Mouse (Mus musculus): Measurements from ENCODE around the gene Il15. TPM values are rescaled to one million over a fixed set of nuclear protein-coding genes. Genes with fewer than 3 reads are reported as not detected.

Gene Il15
- 2.6 and 3.2 TPM in 2 replicates for polyA plus RNA-seq (2016; fragmentation: Nextera tagmentation; extraction: Ambion mirVana)

DNA sequence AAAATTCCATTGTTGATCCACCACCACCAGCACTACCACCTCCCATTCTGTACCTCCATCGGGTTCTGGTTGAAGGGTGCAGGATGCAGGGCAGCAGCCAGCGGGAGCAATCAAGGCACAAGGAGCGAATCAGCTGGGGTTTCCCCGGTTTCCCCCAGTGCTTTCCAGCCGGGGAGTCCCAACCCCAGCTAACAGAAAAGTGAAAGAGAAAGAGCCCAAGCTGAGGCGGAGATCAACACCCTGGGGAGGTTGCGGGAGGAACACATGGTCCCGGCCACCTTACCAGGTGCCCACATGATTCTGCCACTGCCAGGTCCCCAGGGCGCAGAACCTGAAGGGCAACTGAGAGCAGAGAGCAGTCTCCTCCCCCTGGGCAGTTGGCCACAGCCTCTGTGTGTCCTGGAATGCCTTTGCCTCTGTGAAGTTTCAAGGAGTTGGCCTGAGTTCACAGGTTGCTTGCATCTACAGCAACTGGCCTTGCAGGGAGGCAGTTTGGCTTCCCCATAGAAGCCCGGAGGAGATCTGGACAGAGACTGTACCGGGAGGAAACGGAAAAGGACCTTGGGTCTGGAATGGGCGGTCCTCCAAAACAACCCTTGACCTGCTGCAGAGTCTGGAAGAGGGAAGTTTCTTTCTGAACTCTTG lies at the start of gene Il15:
Gene Il15 (minus strand): TSS at position 537 of the 645 bp plus-strand sequence.
- H3K4me1 ChIP-seq: peaks cover 19% of the 10 kb centered on the region
- ATAC-seq (ENCODE audit: insufficient number of reproducible peaks, insufficient read depth, low FRiP score, low TSS enrichment): peak; percentile 70; the same call in 1 of the 2 replicates
- no peaks in the 10 kb centered on the region for H3K9me3 ChIP-seq
- WGBS: 8% methylated on average over 13 of the region's 13 CpGs
- 0 out of 2 replicates have a peak within 1 kb of the TSS, but pooled peaks have one; percentile 38 for H3K27ac ChIP-seq
- H3K4me3 ChIP-seq: peak within 1 kb of the TSS; percentile 39
- H3K4me2 ChIP-seq (replicated peaks): peak within 1 kb of the TSS; percentile 74
- no peaks in the 10 kb centered on the region for H3K36me3 ChIP-seq
- no peaks in the 10 kb centered on the region for H3K27me3 ChIP-seq
- peak within 1 kb of the TSS; percentile 45 for H3K9ac ChIP-seq

DNA sequence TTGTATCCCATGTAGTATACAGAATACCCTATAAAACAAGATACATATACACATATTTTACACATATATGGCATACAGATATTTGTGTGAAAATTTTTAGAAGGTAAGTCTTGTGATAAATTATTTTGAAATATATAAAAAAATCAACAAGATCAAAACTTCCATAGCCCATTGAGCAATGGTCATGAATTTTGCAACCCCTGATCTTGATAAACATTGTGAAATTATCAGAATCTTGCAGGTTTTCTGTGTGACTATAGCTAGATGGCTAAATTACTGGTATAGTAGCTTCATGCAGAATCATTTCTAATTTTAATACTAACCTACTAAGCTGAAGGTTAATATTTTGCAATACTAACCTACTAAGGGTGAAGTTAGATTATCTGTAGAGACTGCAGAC lies 41.9 kb upstream of the Il15 start:
- Histone ChIP-seq H3K4me3 (no peak overlapping the region), H3K27ac (no peak overlapping the region), H3K27me3 (no peaks in the 10 kb centered on the region), H3K9me3 (no peaks in the 10 kb centered on the region), H3K36me3 (no peaks in the 10 kb centered on the region), H3K4me1 (no peaks in the 10 kb centered on the region), H3K9ac (no peak overlapping the region), H3K4me2 (replicated peaks) (no peak overlapping the region)
- no peak for ATAC-seq (ENCODE audit: insufficient number of reproducible peaks, insufficient read depth, low FRiP score, low TSS enrichment)

DNA sequence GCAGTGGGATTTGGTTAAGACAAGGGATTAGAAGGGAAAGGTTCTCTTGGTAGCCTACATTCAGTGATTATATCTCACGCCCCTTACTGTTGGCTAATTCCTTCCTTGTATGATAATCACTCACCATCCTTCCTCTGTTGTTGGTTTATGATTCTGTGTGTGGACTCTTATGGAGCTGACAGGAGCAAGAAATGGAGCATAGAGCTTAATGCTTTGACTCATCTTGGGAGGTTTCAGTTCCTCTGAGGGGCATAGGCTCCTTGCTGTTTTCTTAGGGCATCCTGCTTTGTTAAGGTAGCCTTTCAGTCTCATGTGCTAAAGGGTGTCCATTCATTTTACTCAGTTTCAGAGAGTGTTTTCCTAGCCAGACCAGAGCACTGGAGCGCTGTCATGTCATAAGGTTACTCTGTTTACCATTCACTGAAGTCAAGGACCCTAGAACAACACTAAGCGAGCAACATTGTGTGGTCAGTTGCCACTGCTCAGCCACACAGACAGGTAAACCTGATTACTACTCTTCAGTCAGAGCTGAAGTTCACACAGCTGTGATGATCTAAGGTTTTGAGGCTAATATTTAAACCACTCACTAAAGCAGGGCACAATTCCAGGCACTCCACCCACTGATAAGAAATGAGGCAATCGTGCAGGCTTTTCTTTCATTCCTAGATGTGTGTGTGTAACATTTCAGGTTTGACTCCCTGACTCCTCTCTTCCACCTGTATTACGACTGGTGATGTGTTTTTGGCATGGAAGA lies 13.7 kb upstream of the Il15 start:
- no peak overlapping the region for H3K27ac ChIP-seq
- no peaks in the 10 kb centered on the region for H3K9me3 ChIP-seq
- no peaks in the 10 kb centered on the region for H3K36me3 ChIP-seq
- WGBS: 82% methylated on average over 5 of the region's 5 CpGs
- no peak overlapping the region for H3K4me2 ChIP-seq (replicated peaks)
- ATAC-seq (ENCODE audit: insufficient number of reproducible peaks, insufficient read depth, low FRiP score, low TSS enrichment): no peak
- H3K27me3 ChIP-seq: no peaks in the 10 kb centered on the region
- no peak overlapping the region for H3K4me3 ChIP-seq
- H3K9ac ChIP-seq: no peak overlapping the region
- H3K4me1 ChIP-seq: no peaks in the 10 kb centered on the region

DNA sequence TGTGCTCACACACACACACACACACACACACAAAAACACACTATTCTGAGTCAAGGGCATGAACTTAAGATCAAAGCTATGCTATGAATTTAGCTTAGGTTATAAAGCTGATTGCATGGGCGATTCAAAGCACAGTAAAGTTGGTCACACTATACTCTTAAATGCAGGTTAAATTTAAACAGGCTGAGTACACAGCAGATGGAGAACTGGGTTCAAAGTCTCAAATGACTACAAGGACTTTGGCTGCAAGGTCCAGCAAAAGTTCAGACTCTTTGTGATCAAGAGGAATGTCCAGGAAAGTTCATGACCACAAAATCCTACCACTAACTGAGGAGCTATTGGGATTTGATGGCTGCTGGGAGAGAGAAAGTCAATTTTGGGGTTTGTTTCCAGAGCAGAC lies 12.5 kb upstream of the Il15 start:
- Histone ChIP-seq H3K9me3 (no peaks in the 10 kb centered on the region), H3K4me3 (no peak overlapping the region), H3K9ac (no peak overlapping the region), H3K4me2 (replicated peaks) (no peak overlapping the region), H3K27ac (no peak overlapping the region), H3K4me1 (no peaks in the 10 kb centered on the region), H3K36me3 (no peaks in the 10 kb centered on the region), H3K27me3 (no peaks in the 10 kb centered on the region)
- no peak for ATAC-seq (ENCODE audit: insufficient number of reproducible peaks, insufficient read depth, low FRiP score, low TSS enrichment)
- WGBS: 60% methylated on average over 1 of the region's 1 CpGs

DNA sequence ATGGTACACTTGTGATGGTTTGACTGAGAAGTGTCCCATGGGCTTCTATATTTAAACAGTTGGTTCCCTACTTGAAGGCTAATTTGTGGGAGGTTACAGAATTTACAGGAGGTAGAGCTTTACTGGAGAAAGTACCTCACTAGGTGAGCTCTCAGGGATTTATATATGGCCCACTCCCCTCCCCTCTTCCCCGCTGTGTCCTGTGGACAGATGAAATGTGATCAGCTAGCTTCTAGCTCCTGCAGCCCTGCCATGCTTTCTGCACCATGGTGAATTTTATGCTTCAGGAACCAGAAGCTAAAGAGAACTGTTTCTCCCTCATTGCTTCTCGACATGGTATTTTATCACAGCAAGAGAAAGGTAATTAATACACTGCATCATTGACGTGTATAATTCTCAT lies 7.1 kb upstream of the Il15 start:
- Histone ChIP-seq H3K27ac (no peak overlapping the region), H3K4me2 (replicated peaks) (no peak overlapping the region), H3K27me3 (no peaks in the 10 kb centered on the region), H3K4me1 (no peaks in the 10 kb centered on the region), H3K9me3 (no peaks in the 10 kb centered on the region), H3K4me3 (no peak overlapping the region), H3K9ac (no peak overlapping the region), H3K36me3 (no peaks in the 10 kb centered on the region)
- no peak for ATAC-seq (ENCODE audit: insufficient number of reproducible peaks, insufficient read depth, low FRiP score, low TSS enrichment)
- 59% methylated on average over 3 of the region's 3 CpGs for WGBS

DNA sequence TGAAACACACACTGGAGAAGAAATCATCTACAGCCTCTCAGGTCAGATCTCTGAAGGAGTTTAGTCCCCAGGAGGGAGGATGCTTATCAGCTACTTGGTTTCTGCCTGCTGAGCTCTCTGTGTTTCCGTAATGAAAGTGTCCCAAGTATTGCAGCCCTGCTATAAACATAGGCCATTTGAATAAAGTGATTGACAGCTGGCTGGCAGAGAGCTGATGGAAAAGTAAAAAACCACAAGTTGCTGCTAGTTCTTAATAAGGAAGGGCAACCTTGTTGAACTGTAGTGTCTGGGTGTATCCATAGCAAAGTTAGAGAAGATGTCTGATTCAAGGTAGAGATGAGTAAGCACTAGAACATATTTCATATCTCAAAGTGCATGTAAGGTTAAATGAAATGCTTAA lies 4.0 kb upstream of the Il15 start:
- Histone ChIP-seq H3K27ac (no peak overlapping the region), H3K4me1 (peaks cover 11% of the 10 kb centered on the region; the same call in 1 of the 2 replicates), H3K9ac (no peak overlapping the region), H3K9me3 (no peaks in the 10 kb centered on the region), H3K36me3 (no peaks in the 10 kb centered on the region), H3K27me3 (no peaks in the 10 kb centered on the region), H3K4me2 (replicated peaks) (no peak overlapping the region), H3K4me3 (no peak overlapping the region)
- ATAC-seq (ENCODE audit: insufficient number of reproducible peaks, insufficient read depth, low FRiP score, low TSS enrichment): no peak
- WGBS: 70% methylated on average over 1 of the region's 1 CpGs

DNA sequence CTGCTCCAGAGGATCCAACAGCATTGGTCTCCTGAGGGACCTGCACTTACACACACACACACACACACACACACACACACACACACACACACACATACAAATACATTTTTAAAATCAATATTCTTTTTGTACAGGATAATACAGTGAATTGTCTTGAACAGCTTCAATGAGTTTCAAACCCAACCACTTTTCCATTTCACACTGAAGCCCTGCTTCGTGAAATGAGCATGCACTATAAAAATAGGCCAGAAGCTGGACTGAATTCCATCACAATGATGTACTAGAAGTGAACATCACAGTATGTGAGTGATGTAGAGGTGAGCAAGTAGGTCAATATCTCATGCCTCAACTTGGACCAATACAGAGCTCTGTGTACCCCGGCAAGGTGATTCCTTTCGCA lies 1.0 kb upstream of the Il15 start:
- WGBS: 96% methylated on average over 3 of the region's 3 CpGs
- no peak overlapping the region for H3K27ac ChIP-seq

DNA sequence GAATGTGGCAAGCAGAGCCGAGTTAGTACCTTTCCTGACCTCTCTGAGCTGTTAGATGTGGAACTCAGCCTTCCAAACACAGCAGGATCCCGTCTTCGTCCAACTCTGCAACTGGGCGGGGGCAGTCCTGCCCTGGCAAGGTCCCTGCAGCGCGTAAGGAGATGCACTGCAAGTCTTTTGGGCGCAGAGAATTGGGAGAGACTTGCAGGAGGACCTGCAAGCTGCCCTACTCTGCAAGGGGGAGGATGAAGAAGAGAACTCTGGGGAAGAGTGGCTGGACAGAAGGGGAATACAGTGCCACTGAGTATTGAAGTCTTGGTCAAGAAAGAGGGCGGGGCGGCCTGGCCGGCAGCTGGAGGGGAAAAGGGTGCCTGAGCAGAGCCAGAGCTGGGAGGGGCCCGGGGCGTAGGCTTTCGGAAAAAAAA lies 749 bp downstream of the Il15 start:
- ATAC-seq (ENCODE audit: insufficient number of reproducible peaks, insufficient read depth, low FRiP score, low TSS enrichment): peak; percentile 67
- Histone ChIP-seq H3K4me1 (peaks cover 19% of the 10 kb centered on the region), H3K36me3 (no peaks in the 10 kb centered on the region), H3K27me3 (no peaks in the 10 kb centered on the region), H3K4me2 (replicated peaks) (peak overlapping the region; percentile 74), H3K4me3 (peak overlapping the region; percentile 39), H3K9ac (peak overlapping the region; percentile 45), H3K27ac (0 out of 2 replicates have a peak overlapping the region, but pooled peaks have one; percentile 38), H3K9me3 (no peaks in the 10 kb centered on the region)
- 1% methylated on average over 13 of the region's 13 CpGs for WGBS

More for the DNA sequence above, 1.0 kb upstream of the Il15 start:
- H3K4me1 ChIP-seq: peaks cover 19% of the 10 kb centered on the region
- no peak overlapping the region for H3K4me3 ChIP-seq
- no peaks in the 10 kb centered on the region for H3K27me3 ChIP-seq
- H3K9me3 ChIP-seq: no peaks in the 10 kb centered on the region
- no peaks in the 10 kb centered on the region for H3K36me3 ChIP-seq
- ATAC-seq (ENCODE audit: insufficient number of reproducible peaks, insufficient read depth, low FRiP score, low TSS enrichment): no peak
- H3K4me2 ChIP-seq (replicated peaks): no peak overlapping the region
- no peak overlapping the region for H3K9ac ChIP-seq

DNA sequence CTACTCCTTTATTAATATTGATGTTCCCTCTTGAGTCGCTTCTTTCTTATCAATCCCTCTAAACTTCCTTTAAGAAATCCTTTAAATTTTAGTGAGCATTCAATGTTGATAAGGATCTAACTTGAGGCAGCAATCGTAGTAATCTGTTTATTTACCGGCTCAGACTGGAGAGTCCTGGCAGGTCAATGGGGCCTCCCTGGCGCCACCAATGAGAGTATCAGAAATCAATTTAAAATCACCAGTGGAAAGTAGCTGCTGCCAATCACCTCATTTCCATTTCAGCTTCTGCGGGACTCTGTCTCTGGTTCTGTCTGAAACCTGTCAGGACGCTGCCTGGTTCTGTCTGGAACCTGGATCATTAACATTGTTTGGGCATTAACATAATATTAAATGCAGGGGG lies 1.5 kb downstream of the Il15 start:
- Histone ChIP-seq H3K27me3 (no peaks in the 10 kb centered on the region), H3K4me2 (replicated peaks) (peak overlapping the region; percentile 74), H3K9ac (no peak overlapping the region), H3K4me3 (peak overlapping the region; percentile 39), H3K9me3 (no peaks in the 10 kb centered on the region), H3K36me3 (no peaks in the 10 kb centered on the region), H3K27ac (no peak overlapping the region), H3K4me1 (peaks cover 19% of the 10 kb centered on the region)
- 27% methylated on average over 6 of the region's 6 CpGs for WGBS
- ATAC-seq (ENCODE audit: insufficient number of reproducible peaks, insufficient read depth, low FRiP score, low TSS enrichment): no peak

DNA sequence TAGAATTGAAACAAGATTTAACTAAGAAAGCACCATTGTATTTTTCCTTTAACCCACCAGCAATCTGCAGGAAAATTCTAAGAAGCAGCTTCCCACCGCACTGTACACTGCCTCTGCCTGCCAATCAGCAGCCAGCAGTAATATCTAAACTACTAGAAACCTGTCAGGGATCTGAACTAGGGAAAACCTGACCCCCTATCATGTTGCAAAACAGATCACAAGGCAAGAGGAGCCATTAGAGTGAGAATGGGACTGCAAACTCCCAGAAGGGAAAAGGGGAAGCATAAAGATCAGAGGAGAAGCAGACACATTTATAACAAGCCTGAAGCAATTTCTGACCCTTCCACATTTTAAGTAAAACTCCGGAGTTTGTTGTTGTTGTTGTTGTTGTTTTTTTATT lies 2.0 kb downstream of the Il15 start:
- Histone ChIP-seq H3K27ac (no peak overlapping the region), H3K9ac (no peak overlapping the region), H3K27me3 (no peaks in the 10 kb centered on the region), H3K4me3 (no peak overlapping the region), H3K36me3 (no peaks in the 10 kb centered on the region), H3K9me3 (no peaks in the 10 kb centered on the region), H3K4me2 (replicated peaks) (no peak overlapping the region), H3K4me1 (peaks cover 19% of the 10 kb centered on the region)
- 43% methylated on average over 2 of the region's 2 CpGs for WGBS
- no peak for ATAC-seq (ENCODE audit: insufficient number of reproducible peaks, insufficient read depth, low FRiP score, low TSS enrichment)

DNA sequence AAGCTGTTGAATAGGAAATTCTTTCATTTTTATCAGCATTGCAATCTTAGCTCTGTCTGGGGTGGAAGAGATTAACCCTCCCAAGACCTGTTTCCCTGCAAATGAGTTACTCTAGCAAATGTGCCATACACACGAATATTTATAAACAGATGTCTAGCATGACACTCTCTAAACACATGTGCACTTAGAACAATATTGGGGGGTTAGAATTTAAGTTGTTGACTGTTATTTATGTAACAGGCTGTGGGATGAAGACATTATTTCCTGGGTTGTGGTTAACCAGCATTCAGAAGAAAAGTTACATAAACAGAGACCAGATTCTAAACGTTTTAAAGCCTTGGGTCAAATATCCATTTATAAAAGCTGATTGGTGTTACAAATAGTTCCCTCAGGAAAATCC lies 2.6 kb downstream of the Il15 start:
- Histone ChIP-seq H3K4me2 (replicated peaks) (no peak overlapping the region), H3K27ac (no peak overlapping the region), H3K9me3 (no peaks in the 10 kb centered on the region), H3K36me3 (no peaks in the 10 kb centered on the region), H3K9ac (no peak overlapping the region), H3K4me3 (no peak overlapping the region), H3K27me3 (no peaks in the 10 kb centered on the region), H3K4me1 (peaks cover 19% of the 10 kb centered on the region)
- ATAC-seq (ENCODE audit: insufficient number of reproducible peaks, insufficient read depth, low FRiP score, low TSS enrichment): no peak
- 16% methylated on average over 2 of the region's 2 CpGs for WGBS

DNA sequence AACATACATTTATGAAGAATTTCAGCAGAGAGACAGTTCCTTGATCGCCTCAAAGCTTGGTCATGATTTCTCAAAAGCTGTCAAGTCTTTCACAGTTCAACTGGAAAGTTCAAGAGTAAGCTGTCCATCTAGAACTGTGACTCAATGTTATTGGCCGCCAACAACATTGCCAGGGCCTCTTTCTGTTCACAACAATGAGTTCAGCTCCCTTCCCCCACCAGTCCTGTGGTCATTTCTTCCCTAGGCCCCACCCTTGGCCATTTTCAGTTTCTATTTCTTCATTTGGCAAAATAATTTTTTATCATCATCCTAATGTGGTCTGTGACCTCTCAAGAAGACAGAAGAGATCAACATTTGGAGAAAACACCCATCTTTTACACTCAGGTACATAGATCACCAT lies 4.5 kb downstream of the Il15 start:
- Histone ChIP-seq H3K27me3 (no peaks in the 10 kb centered on the region), H3K9me3 (no peaks in the 10 kb centered on the region), H3K4me2 (replicated peaks) (no peak overlapping the region), H3K4me1 (peaks cover 19% of the 10 kb centered on the region), H3K4me3 (no peak overlapping the region), H3K27ac (no peak overlapping the region), H3K9ac (no peak overlapping the region), H3K36me3 (no peaks in the 10 kb centered on the region)
- WGBS: 91% methylated on average over 2 of the region's 2 CpGs
- no peak for ATAC-seq (ENCODE audit: insufficient number of reproducible peaks, insufficient read depth, low FRiP score, low TSS enrichment)
